Comparison of ENCODE assay signal across 22 mouse cellular contexts in genomic region chr14:46034301-46034700, GRCm38 (mm10).
"Had no signal": no experiment of that assay in that cellular context is flagged by ENCODE, and none has a peak within 500 bp of the region (broad histone marks: within the 10 kb centered on the region; RNA-seq: fewer than 3 reads in every experiment).

No protein-coding gene starts in this region.

- H3K9me3 ChIP-seq: limb, embryonic 10.5 days; limb, embryonic 13.5 days; liver, embryonic 12.5 days; liver, embryonic 15.5 days; lung, embryonic 15.5 days; midbrain, embryonic 10.5 days; midbrain, embryonic 13.5 days; neural tube, embryonic 13.5 days had no signal

- H3K4me3 ChIP-seq: limb, embryonic 10.5 days; limb, embryonic 13.5 days; liver, embryonic 12.5 days; liver, embryonic 15.5 days; lung, embryonic 15.5 days; megakaryocyte, embryonic 14.5 days; midbrain, embryonic 10.5 days; midbrain, embryonic 13.5 days; myocyte; neural tube, embryonic 13.5 days had no signal

- H3K36me3 ChIP-seq: limb, embryonic 10.5 days; limb, embryonic 13.5 days; liver, embryonic 12.5 days; liver, embryonic 15.5 days; lung, embryonic 15.5 days; midbrain, embryonic 10.5 days; midbrain, embryonic 13.5 days; neural tube, embryonic 13.5 days had no signal

- ATAC-seq: liver, embryonic 12.5 days; midbrain, embryonic 13.5 days; midbrain, embryonic 16.5 days had no signal

- H3K4me2 ChIP-seq: limb, embryonic 13.5 days; liver, embryonic 12.5 days; liver, embryonic 15.5 days; lung, embryonic 15.5 days; midbrain, embryonic 13.5 days; neural tube, embryonic 13.5 days had no signal

- H3K4me1 ChIP-seq: limb, embryonic 10.5 days; liver, embryonic 12.5 days; liver, embryonic 15.5 days; lung, embryonic 15.5 days; megakaryocyte, embryonic 14.5 days; midbrain, embryonic 10.5 days; midbrain, embryonic 13.5 days; neural tube, embryonic 13.5 days had no signal

- DNase-seq: kidney, postnatal 14 days; kidney, postnatal 4 days; liver; lung, adult 18-20 months; lung, postnatal 10 days; lung, postnatal 36 days; retina, postnatal 1 day; right cerebral cortex, postnatal 25 days; spleen, adult 18-20 months; thymus, adult 18-20 months; thymus, postnatal 36 days had no signal

- H3K27me3 ChIP-seq: limb, embryonic 13.5 days; liver, embryonic 12.5 days; liver, embryonic 15.5 days; lung, embryonic 15.5 days; megakaryocyte, embryonic 14.5 days; midbrain, embryonic 13.5 days; neural tube, embryonic 13.5 days had no signal

- H3K27ac ChIP-seq: limb, embryonic 10.5 days; limb, embryonic 13.5 days; liver, embryonic 12.5 days; liver, embryonic 15.5 days; lung, embryonic 15.5 days; midbrain, embryonic 10.5 days; midbrain, embryonic 13.5 days; neural tube, embryonic 13.5 days had no signal

- H3K9ac ChIP-seq: limb, embryonic 13.5 days; liver, embryonic 12.5 days; liver, embryonic 15.5 days; lung, embryonic 15.5 days; midbrain, embryonic 13.5 days; neural tube, embryonic 13.5 days had no signal
